Mouse (Mus musculus) CH12.LX (cell line): ENCODE measurements around the gene Mroh2a. TPM values are rescaled to one million over a fixed set of nuclear protein-coding genes. Genes with fewer than 3 reads are reported as not detected.

ENCODE experiments used
- DNase-seq: peaks from one replicate; pipeline ENCODE4 v3.0.0-alpha.2; 2013; ENCODE audit errors: extremely low read depth
- H3K27ac ChIP-seq: 2 replicates; pipeline ENCODE4 v1.5.1; 2012; ENCODE audit warnings: low read depth, mild to moderate bottlenecking, control low read depth, moderate library complexity; ENCODE audit not compliant: insufficient read depth
- H3K27me3 ChIP-seq: replicated peaks from 2 replicates; pipeline ENCODE3; 2012; ENCODE audit warnings: inconsistent platforms
- H3K36me3 ChIP-seq, 2 experiments: replicated peaks in 1 of 2; 2 replicates each; pipeline versions ENCODE3 to v1.6.1; 2012; ENCODE audit warnings: inconsistent platforms in 1 of 2, low read length in 1 of 2, mild to moderate bottlenecking in 1 of 2, mixed read lengths in 1 of 2, moderate library complexity in 1 of 2; ENCODE audit not compliant: control insufficient read depth in 1 of 2, insufficient read depth in 1 of 2
- H3K4me1 ChIP-seq, 2 experiments: 2 replicates each; pipeline ENCODE4 v1.6.1; 2012; ENCODE audit warnings: inconsistent platforms in 1 of 2, moderate library complexity in 1 of 2; ENCODE audit not compliant: insufficient read depth in 2 of 2, control insufficient read depth in 1 of 2
- H3K4me2 ChIP-seq: 2 replicates; pipeline ENCODE4 v1.6.1; 2012; ENCODE audit warnings: low read depth, mild to moderate bottlenecking, control low read depth; ENCODE audit not compliant: poor library complexity, insufficient read depth, severe bottlenecking
- H3K4me3 ChIP-seq, 3 experiments: fragments of 150-350 bp in 1 of 3; sonication (generic) in 1 of 3; replicated peaks in 1 of 3; 2 replicates each; pipeline versions ENCODE3 to v1.5.1; 2011 to 2012; ENCODE audit warnings: low read depth in 2 of 3, low read length in 2 of 3, mild to moderate bottlenecking in 2 of 3, moderate library complexity in 2 of 3, control low read depth in 1 of 3, improper control_type of control experiment in 1 of 3, inconsistent platforms in 1 of 3, mixed read lengths in 1 of 3; ENCODE audit not compliant: poor library complexity in 1 of 3
- H3K79me2 ChIP-seq: replicated peaks from 2 replicates; pipeline ENCODE4 v1.6.1; 2012; ENCODE audit warnings: mild to moderate bottlenecking, moderate library complexity; ENCODE audit not compliant: control insufficient read depth, poor library complexity, insufficient read depth, severe bottlenecking; ENCODE audit errors: extremely low read depth
- H3K9ac ChIP-seq: 2 replicates; pipeline ENCODE4 v1.6.1; 2012; ENCODE audit warnings: low read depth, mild to moderate bottlenecking, control low read depth, moderate library complexity; ENCODE audit not compliant: insufficient read depth
- H3K9me3 ChIP-seq: replicated peaks from 2 replicates; pipeline ENCODE3; 2012; ENCODE audit warnings: low read length, inconsistent platforms, mixed read lengths
- CTCF ChIP-seq, 2 experiments: IDR thresholded peaks in 1 of 2; conservative IDR thresholded peaks in 1 of 2; 2 replicates each; pipeline ENCODE4 v1.5.1; 2011 to 2012; ENCODE audit warnings: low read depth in 2 of 2, low read length in 2 of 2, improper control_type of control experiment in 1 of 2, inconsistent platforms in 1 of 2, mild to moderate bottlenecking in 1 of 2, moderate library complexity in 1 of 2
- E2F4 ChIP-seq: IDR thresholded peaks from 2 replicates; pipeline ENCODE4 v1.6.1; 2011; ENCODE audit warnings: low read depth, low read length, improper control_type of control experiment; ENCODE audit not compliant: insufficient replicate concordance
- ELF1 ChIP-seq: IDR thresholded peaks from 2 replicates; pipeline ENCODE4 v1.6.1; 2014; ENCODE audit warnings: low read depth, mild to moderate bottlenecking, inconsistent platforms, low read length, improper control_type of control experiment
- HCFC1 ChIP-seq: IDR thresholded peaks from 2 replicates; pipeline ENCODE4 v1.6.1; 2012; ENCODE audit warnings: low read depth, mild to moderate bottlenecking, inconsistent platforms, low read length, improper control_type of control experiment
- JUN ChIP-seq: IDR thresholded peaks from 2 replicates; pipeline ENCODE4 v1.6.1; 2011; ENCODE audit warnings: low read depth, mild to moderate bottlenecking, low read length, improper control_type of control experiment, moderate library complexity; ENCODE audit not compliant: insufficient read depth
- JUND ChIP-seq: conservative IDR thresholded peaks from 2 replicates; pipeline ENCODE4 v1.6.1; 2011; ENCODE audit warnings: low read depth, low read length, improper control_type of control experiment
- KAT2A ChIP-seq: IDR thresholded peaks from 2 replicates; pipeline ENCODE4 v1.6.1; 2012; ENCODE audit warnings: low read length, improper control_type of control experiment, inconsistent platforms; ENCODE audit not compliant: insufficient replicate concordance
- MAFK ChIP-seq: IDR thresholded peaks from 2 replicates; pipeline ENCODE4 v1.6.1; 2011; ENCODE audit warnings: low read length, improper control_type of control experiment; ENCODE audit not compliant: insufficient replicate concordance
- MAX ChIP-seq: IDR thresholded peaks from 2 replicates; pipeline ENCODE4 v1.6.1; 2011; ENCODE audit warnings: low read length, improper control_type of control experiment
- MEF2A ChIP-seq: IDR thresholded peaks from 2 replicates; pipeline ENCODE4 v1.6.1; 2014; ENCODE audit warnings: low read depth, mild to moderate bottlenecking, inconsistent platforms, low read length, improper control_type of control experiment, borderline replicate concordance
- MYC ChIP-seq: IDR thresholded peaks from 2 replicates; pipeline ENCODE4 v1.6.1; 2011; ENCODE audit warnings: low read depth, mild to moderate bottlenecking, improper control_type of control experiment, low read length
- NELFE ChIP-seq: IDR thresholded peaks from 2 replicates; pipeline ENCODE4 v1.6.1; 2011; ENCODE audit warnings: low read depth, low read length, improper control_type of control experiment
- PAX5 ChIP-seq: IDR thresholded peaks from 2 replicates; pipeline ENCODE4 v1.6.1; 2012; ENCODE audit warnings: low read length, inconsistent platforms, mixed read lengths
- POLR2A ChIP-seq: IDR thresholded peaks from 2 replicates; pipeline ENCODE4 v1.6.1; 2011; ENCODE audit warnings: low read depth, mild to moderate bottlenecking, improper control_type of control experiment, low read length
- POLR2AphosphoS2 ChIP-seq: IDR thresholded peaks from 2 replicates; pipeline ENCODE4 v1.6.1; 2011; ENCODE audit warnings: low read depth, low read length, improper control_type of control experiment
- RCOR1 ChIP-seq: conservative IDR thresholded peaks from 2 replicates; pipeline ENCODE4 v1.6.1; 2012; ENCODE audit warnings: low read depth, mild to moderate bottlenecking, inconsistent platforms, low read length, improper control_type of control experiment
- SIN3A ChIP-seq: IDR thresholded peaks from 2 replicates; pipeline ENCODE4 v1.6.1; 2012; ENCODE audit warnings: low read length, improper control_type of control experiment, inconsistent platforms
- TBP ChIP-seq: conservative IDR thresholded peaks from 2 replicates; pipeline ENCODE4 v1.6.1; 2011; ENCODE audit warnings: low read depth, low read length, improper control_type of control experiment
- TCF12 ChIP-seq: IDR thresholded peaks from 2 replicates; pipeline ENCODE4 v1.6.1; 2014; ENCODE audit warnings: low read depth, mild to moderate bottlenecking, inconsistent platforms, low read length, improper control_type of control experiment
- UBTF ChIP-seq: IDR thresholded peaks from 2 replicates; pipeline ENCODE4 v1.6.1; 2012; ENCODE audit warnings: low read depth, mild to moderate bottlenecking, inconsistent platforms, low read length, improper control_type of control experiment, moderate library complexity
- USF1 ChIP-seq: IDR thresholded peaks from 2 replicates; pipeline ENCODE4 v1.6.1; 2014; ENCODE audit warnings: low read depth, mild to moderate bottlenecking, inconsistent platforms, low read length, improper control_type of control experiment
- USF2 ChIP-seq: conservative IDR thresholded peaks from 2 replicates; pipeline ENCODE4 v1.6.1; 2011; ENCODE audit warnings: low read depth, low read length, improper control_type of control experiment
- ZC3H11A ChIP-seq: IDR thresholded peaks from 2 replicates; pipeline ENCODE4 v1.6.1; 2012; ENCODE audit warnings: low read depth, mild to moderate bottlenecking, inconsistent platforms, low read length, improper control_type of control experiment
- ZKSCAN1 ChIP-seq: IDR thresholded peaks from 2 replicates; pipeline ENCODE4 v1.6.1; 2012; ENCODE audit warnings: low read depth, inconsistent platforms, low read length, improper control_type of control experiment, borderline replicate concordance
- dilution Hi-C: fragments of 300-500 bp; cut with MboI; formaldehyde crosslinking; loops from 2 replicates; pipeline ENCODE4 v1.14.3; 2020; ENCODE audit warnings: low sequenced_read_pairs; ENCODE audit not compliant: extremely low pct_unique_long_range_greater_than_20kb, extremely low pct_ligation_motif_present
- in situ Hi-C: fragments of 300-500 bp; cut with MboI; formaldehyde crosslinking; loops from 3 replicates; pipeline ENCODE4 v1.14.3; 2019; ENCODE audit warnings: low sequenced_read_pairs, low pct_ligation_motif_present, low pct_unique_long_range_greater_than_20kb, mixed read lengths
- polyA plus RNA-seq: library from polyadenylated mRNA; unstranded; fragments of >175 nt; gene quantifications from 2 replicates; pipeline ENCODE4 v1.2.1, GENCODE M21; 2012; ENCODE audit warnings: low read depth; ENCODE audit not compliant: insufficient read length
- total RNA-seq, 2 experiments: library from RNA; depleted of rRNA; stranded (reverse); fragments of 300-350 nt in 1 of 2; fragments of >200 nt in 1 of 2; gene quantifications; 2 replicates each; pipeline ENCODE4 v1.2.3; 2012 to 2014

Gene Mroh2a
- total and polyA plus RNA-seq, 3 experiments, result 0.17 to 1.0 TPM; not detected in 1

DNA sequence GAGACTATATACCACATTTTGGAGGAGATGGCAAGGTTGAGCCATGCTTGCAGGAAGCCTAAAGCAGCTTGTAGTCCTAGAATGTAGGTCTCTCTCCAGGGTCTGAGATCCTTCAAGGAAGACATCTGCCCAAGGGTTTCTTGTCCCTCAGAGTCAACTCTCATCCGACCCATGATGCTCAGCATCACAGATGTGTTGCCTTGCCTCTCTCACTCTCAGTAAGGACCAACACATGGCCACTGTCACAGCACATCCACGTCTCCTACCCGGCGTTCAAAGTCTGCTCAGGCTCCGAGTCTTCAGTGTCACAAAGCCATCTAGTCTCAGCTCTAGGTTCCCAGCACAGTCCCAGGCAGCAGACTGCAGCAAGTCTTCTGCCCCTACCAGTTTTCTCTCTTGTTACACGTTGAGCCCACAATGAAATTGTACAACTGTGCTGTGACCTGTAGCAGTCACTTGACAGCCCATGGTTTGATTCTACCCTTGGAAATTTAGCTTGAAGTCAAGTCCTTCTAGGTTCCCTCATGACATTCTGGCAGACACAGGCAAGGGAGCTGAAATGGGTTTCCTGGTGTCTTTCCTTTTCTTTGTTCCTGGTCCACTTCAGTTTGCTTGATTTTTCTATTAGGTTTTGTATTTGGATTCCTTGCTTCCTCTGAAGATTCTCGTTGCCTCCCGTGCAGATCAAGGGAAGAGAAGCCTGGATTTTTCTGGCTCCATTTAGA is 77.6 kb downstream of the Mroh2a start:
- in situ Hi-C loops, result no loop called here
- DNase-seq, result no peak
- Histone ChIP-seq H3K9ac (no peak overlapping the region), H3K27me3 (peaks cover 16% of the 10 kb centered on the region), H3K79me2 (no peaks in the 10 kb centered on the region), H3K4me1 (no peaks in the 10 kb centered on the region), H3K27ac (no peak overlapping the region), H3K4me2 (no peak overlapping the region), H3K9me3 (peaks cover 35% of the 10 kb centered on the region), H3K4me3 (no peak overlapping the region), H3K36me3 (no peaks in the 10 kb centered on the region)
- dilution Hi-C loops, result no loop called here
- TF ChIP-seq TCF12 (no peak), SIN3A (no peak), POLR2AphosphoS2 (no peak), HCFC1 (no peak), CTCF (conservative IDR thresholded peaks at IDR 0.05 in 1 of 2, IDR thresholded peaks at IDR 0.05 in 1 of 2; ENCODE audit: low read depth in 2 of 2, low read length in 2 of 2) (no peak), MYC (no peak), MAX (no peak), RCOR1 (no peak), MAFK (no peak), JUN (no peak), USF1 (no peak), USF2 (no peak), TBP (no peak), ELF1 (no peak), JUND (no peak)

GRCm38 (mm10) chr1:88305018-88305795 is 78.4 kb downstream of the Mroh2a start:
- in situ Hi-C loops (no loop called here), dilution Hi-C loops (no loop called here)
- Histone ChIP-seq H3K27me3 (peaks cover 10% of the 10 kb centered on the region), H3K79me2 (no peaks in the 10 kb centered on the region), H3K9ac (no peak overlapping the region), H3K4me1 (no peaks in the 10 kb centered on the region), H3K4me3 (no peak overlapping the region), H3K4me2 (no peak overlapping the region), H3K9me3 (peaks cover 33% of the 10 kb centered on the region), H3K36me3 (no peaks in the 10 kb centered on the region), H3K27ac (no peak overlapping the region)
- TF ChIP-seq NELFE (no peak), TCF12 (no peak), USF1 (no peak), PAX5 (no peak), MAFK (no peak), USF2 (no peak), ZC3H11A (no peak), E2F4 (no peak), POLR2AphosphoS2 (no peak), MYC (no peak), KAT2A (no peak), ZKSCAN1 (no peak), POLR2A (no peak), MEF2A (no peak), UBTF (no peak), SIN3A (no peak), RCOR1 (no peak)
- no peak for DNase-seq
